Mouse (Mus musculus) megakaryocyte, embryonic 14.5 days (primary cell): Measurements from ENCODE around the gene Slc25a21.

Experiments
- FLI1 ChIP-seq: IDR thresholded peaks from 2 replicates; pipeline ENCODE4 v1.6.1; 2012; ENCODE audit warnings: low read length, inconsistent platforms, mixed read lengths
- GATA1 ChIP-seq: IDR thresholded peaks from 3 replicates; pipeline ENCODE4 v1.6.1; 2012; ENCODE audit warnings: mixed read lengths, low read length, inconsistent platforms, borderline replicate concordance

- TF ChIP-seq GATA1 (no peak), FLI1 (no peak)
These were observed 429.8 kb downstream of the Slc25a21 start for GRCm38 (mm10) chr12:56767474-56767873.
